Mouse (Mus musculus) heart, postnatal 36 days (tissue): ENCODE data around the gene Dnm3. TPM values are rescaled to one million over a fixed set of nuclear protein-coding genes. Genes with fewer than 3 reads are reported as not detected.
A peak's percentile ranks its signal among the peaks of the same experiment; 100 is the strongest.

ENCODE experiments used
- DNase-seq, 2 experiments: peaks; one replicate each; pipeline ENCODE4 v3.0.0; 2021 to 2022
- intact Hi-C: fragments of 180-260 bp; cut with DNase I; formaldehyde crosslinking; loops from one replicate; pipeline ENCODE4 v1.15.1; 2025
- total RNA-seq, 2 experiments: library from RNA; stranded (reverse); gene quantifications; 2 replicates each; pipeline ENCODE4 v1.2.3; 2021

Gene Dnm3
- total RNA-seq, 2 experiments from 2014 or later: 5.2 to 10.0 TPM

- no peak for DNase-seq
- intact Hi-C loops: loop anchor here (5.0 kb wide), 1 partner anchor 92 kb away; no protein-coding TSS in a partner anchor
Observed at GRCm38 (mm10) chr1:162094523-162095272, 383.1 kb downstream of the Dnm3 start.

- peak in 1 of 2 experiments; percentile 39 for DNase-seq
- intact Hi-C loops: loop anchor here (2.0 kb wide), 1 partner anchor 55 kb away; no protein-coding TSS in a partner anchor
Observed at GRCm38 (mm10) chr1:162093806-162094522, 383.9 kb downstream of the Dnm3 start.

DNA sequence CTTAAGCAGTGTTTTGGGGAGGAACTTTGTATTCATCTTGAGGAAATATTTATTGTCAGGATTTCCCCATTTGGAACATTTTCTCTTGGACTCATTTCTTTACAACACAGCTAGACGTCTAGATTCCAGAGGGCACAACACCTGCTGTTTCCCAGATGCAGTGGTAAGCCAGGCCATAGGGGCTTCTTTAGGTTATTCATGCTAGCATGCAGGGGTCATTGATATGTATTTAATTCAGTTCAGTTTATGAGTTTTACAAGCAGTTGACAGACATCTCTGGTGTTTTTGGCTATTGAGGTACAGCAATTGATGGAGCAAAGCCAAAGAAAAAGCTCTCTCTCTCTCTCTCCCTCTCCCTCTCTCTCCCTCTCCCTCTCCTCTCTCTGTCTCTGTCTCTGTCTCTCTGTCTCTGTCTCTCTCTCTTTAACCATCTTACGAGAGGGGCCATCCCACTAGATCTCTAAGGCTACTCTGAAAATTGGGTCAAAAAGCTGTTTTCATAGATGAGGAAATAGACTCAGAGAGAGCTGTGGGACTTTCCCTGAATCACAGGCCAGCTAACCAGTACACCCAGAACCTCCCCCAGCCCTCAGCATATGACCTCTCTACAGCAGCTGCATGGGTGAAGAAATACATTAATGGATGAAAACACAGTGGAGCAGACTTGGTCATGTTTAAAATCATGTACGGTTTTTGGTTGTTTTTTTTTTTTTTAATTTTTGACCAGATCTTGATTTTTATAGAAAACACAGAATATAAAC is 384.8 kb downstream of the Dnm3 start:
- DNase-seq: no peak
- intact Hi-C loops: loop anchor here (2.0 kb wide), 1 partner anchor 54 kb away; no protein-coding TSS in a partner anchor

DNA sequence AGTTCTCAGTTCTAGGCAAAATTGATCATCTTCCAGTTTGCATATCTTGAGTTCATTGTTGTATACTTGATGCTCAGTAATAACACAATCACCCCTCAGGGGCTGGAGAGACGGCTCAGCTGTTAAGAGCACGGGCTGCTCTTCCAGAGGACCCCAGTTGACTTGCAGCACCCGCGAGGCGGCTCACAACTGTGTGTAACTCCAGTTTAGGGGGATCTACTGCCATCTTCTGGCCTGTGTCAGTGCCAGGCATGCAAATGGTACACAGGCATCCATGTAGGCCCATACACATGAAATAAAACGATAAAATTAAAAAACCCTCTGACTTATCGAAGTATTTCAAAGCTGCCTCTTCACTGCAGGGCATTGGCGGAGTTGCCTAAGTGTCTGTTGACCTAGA is 385.4 kb downstream of the Dnm3 start:
- DNase-seq: no peak
- intact Hi-C loops: loop anchor here (2.0 kb wide), 1 partner anchor 54 kb away; no protein-coding TSS in a partner anchor

GRCm38 (mm10) chr1:162083886-162084478 is 393.9 kb downstream of the Dnm3 start:
- no peak for DNase-seq
- intact Hi-C loops: no loop called here

DNA sequence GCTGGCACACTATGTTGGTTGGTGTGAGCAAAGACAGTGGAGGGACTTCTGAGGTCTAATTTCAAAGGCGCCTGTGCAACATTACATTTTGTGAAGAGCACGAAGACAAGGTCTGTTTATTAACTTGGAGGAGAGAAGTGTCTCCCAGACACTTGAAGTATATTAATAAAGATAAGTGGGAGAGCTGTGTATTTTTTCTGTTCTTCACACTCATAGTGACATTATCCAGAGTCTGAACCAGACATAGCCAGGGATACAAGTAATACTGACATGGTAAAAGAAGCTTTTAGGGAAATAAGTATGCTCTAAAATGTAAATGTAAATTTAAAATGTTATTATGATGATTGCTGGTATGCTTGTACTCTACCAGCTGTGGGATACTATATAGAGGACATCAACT is 394.5 kb downstream of the Dnm3 start:
- no peak for DNase-seq
- intact Hi-C loops: no loop called here

- intact Hi-C loops: no loop called here
- DNase-seq: no peak
Observed at GRCm38 (mm10) chr1:162082711-162083110, 395.1 kb downstream of the Dnm3 start.

- no peak for DNase-seq
- intact Hi-C loops: no loop called here
Observed at GRCm38 (mm10) chr1:162081693-162082372, 396.0 kb downstream of the Dnm3 start.

- DNase-seq: no peak
- intact Hi-C loops: no loop called here
Observed at GRCm38 (mm10) chr1:162079989-162080388, 397.8 kb downstream of the Dnm3 start.

- intact Hi-C loops: no loop called here
- no peak for DNase-seq
Observed at GRCm38 (mm10) chr1:162077454-162077853, 400.4 kb downstream of the Dnm3 start.

DNA sequence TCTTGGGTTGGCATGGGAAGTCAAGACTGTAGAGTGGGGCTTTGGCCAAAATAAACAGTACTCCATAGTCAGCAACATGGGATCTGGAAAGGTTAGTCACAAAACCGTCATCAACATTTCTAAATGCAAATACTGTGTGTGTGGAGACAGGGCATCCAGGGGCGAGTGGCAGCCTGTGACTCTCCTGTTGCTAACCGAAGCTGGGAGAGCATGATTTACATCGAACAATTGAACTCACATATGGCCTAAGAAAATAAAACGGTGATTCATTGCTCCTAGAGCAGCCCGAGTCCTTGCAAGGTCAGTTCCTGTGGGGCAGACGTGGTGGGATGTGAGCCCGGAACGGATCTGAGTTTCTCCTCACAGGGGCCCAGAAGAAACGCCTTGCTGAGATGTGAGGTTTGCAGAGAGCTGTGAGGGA is 401.2 kb downstream of the Dnm3 start:
- DNase-seq: no peak
- intact Hi-C loops: no loop called here

DNA sequence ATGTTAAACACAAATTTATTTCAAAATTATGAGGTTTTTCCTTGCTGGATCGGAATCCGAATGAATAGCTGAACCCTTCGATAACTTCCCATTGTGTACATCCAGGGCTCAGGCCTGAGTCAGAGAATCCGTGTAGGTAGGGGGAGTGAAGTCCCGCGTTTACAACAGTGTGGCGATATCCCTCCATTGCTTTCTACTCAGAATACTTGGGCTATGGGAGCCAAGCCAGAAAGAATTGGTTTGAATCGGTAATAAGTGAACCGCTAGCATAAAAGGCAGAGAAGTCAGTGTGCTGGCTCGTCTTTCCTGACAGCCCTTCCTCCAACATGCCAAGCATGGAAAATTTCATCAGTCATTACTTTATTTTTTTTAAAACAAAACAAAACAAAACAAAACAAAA is 402.0 kb downstream of the Dnm3 start:
- intact Hi-C loops: no loop called here
- DNase-seq: no peak

DNA sequence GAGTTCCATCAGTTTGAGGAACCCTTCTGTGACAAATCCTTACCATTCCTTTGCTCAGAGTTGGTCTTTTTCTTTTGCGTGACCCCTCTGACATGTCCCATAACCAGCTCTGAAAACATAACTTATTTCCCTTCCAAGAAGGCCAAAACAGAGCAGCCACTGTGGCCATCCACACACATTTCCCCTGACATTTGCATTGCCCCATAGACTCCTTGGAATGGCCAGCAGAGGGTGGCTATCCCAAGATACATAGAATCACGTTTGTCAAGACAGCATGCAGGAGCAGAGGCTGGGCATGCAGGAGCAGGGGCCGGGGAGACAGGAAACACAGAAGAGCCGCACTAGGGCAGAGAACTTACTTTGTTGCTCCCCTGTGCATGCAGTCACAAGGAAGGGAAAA is 402.4 kb downstream of the Dnm3 start:
- intact Hi-C loops: no loop called here
- no peak for DNase-seq

GRCm38 (mm10) chr1:162074626-162075410 is 403.0 kb downstream of the Dnm3 start:
- intact Hi-C loops: no loop called here
- DNase-seq: no peak

GRCm38 (mm10) chr1:162072917-162073578 is 404.8 kb downstream of the Dnm3 start:
- intact Hi-C loops: no loop called here
- no peak for DNase-seq

DNA sequence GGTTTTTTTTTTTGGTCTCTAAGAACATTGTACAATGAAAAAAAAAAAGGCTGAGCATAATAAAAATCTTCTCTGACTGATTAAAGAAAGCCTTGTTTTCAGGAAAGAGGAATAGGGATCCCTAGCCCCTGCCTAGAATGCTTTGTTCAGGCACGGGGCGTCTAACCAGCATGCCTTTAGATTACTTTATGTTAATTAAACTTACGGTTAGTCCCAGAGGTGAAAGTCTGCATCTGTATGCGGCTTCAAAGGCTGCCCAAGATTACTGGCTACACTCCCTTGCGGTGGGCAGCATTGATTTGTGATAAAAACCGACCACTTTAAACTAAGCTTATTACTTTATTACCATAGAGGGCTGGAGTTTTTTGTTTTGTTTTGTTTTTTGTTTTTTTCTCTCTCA is 424.2 kb downstream of the Dnm3 start:
- DNase-seq: no peak
- intact Hi-C loops: no loop called here

- no peak for DNase-seq
- intact Hi-C loops: no loop called here
Observed at GRCm38 (mm10) chr1:162053186-162053585, 424.6 kb downstream of the Dnm3 start.

- no peak for DNase-seq
- intact Hi-C loops: no loop called here
Observed at GRCm38 (mm10) chr1:162052755-162053154, 425.1 kb downstream of the Dnm3 start.

- intact Hi-C loops: no loop called here
- no peak for DNase-seq
Observed at GRCm38 (mm10) chr1:162052138-162052537, 425.7 kb downstream of the Dnm3 start.
